Comparison of ENCODE assay signal across 10 mouse cellular contexts in genomic region chr15:10468761-10469160, GRCm38 (mm10). TPM values are rescaled to one million over a fixed set of nuclear protein-coding genes. Genes with fewer than 3 reads are reported as not detected.
DNase-seq lines count a peak whose midpoint lies in the region; ATAC-seq and TF ChIP-seq lines count a peak whose summit lies in the region.
"Had no signal": no experiment of that assay in that cellular context is flagged by ENCODE, and none has a peak within 500 bp of the region (broad histone marks: within the 10 kb centered on the region; RNA-seq: fewer than 3 reads in every experiment).

No protein-coding gene starts in this region.

- no peak for ATAC-seq in forebrain, embryonic 12.5 days (ENCODE audit: low FRiP score)
- no peak for ATAC-seq in forebrain, postnatal 0 days
- ATAC-seq in lung, embryonic 15.5 days (ENCODE audit: borderline replicate concordance, extremely low read depth, low FRiP score, low TSS enrichment), result no peak
- no peak for ATAC-seq in hindbrain, embryonic 16.5 days
- no peak for ATAC-seq in midbrain, embryonic 16.5 days

- H3K4me1 ChIP-seq in forebrain, embryonic 12.5 days, result peaks cover 19% of the 10 kb centered on the region
- H3K4me1 ChIP-seq in forebrain, postnatal 0 days (ENCODE audit: insufficient read depth), result 0 out of 2 replicates have a peak, but pooled peaks cover 4% of the 10 kb centered on the region
- H3K4me1 ChIP-seq in lung, embryonic 15.5 days, result peaks cover 18% of the 10 kb centered on the region
- peaks cover 13% of the 10 kb centered on the region for H3K4me1 ChIP-seq in hindbrain, embryonic 16.5 days (ENCODE audit: control insufficient read depth, insufficient read depth, low read depth, low read length)
- peaks cover 17% of the 10 kb centered on the region for H3K4me1 ChIP-seq in midbrain, embryonic 16.5 days (ENCODE audit: control insufficient read depth, insufficient read depth, low read length)

- H3K9me3 ChIP-seq in forebrain, embryonic 12.5 days, result no peaks in the 10 kb centered on the region
- no peaks in the 10 kb centered on the region for H3K9me3 ChIP-seq in forebrain, postnatal 0 days (ENCODE audit: low read length)
- H3K9me3 ChIP-seq in lung, embryonic 15.5 days, result no peaks in the 10 kb centered on the region
- H3K9me3 ChIP-seq in hindbrain, embryonic 16.5 days (ENCODE audit: control insufficient read depth, low read length), result no peaks in the 10 kb centered on the region
- H3K9me3 ChIP-seq in midbrain, embryonic 16.5 days (replicated peaks; ENCODE audit: control insufficient read depth, low read length, poor library complexity, severe bottlenecking), result no peaks in the 10 kb centered on the region

- H3K9ac ChIP-seq in forebrain, embryonic 12.5 days, result no peak overlapping the region
- no peak overlapping the region for H3K9ac ChIP-seq in forebrain, postnatal 0 days
- no peak overlapping the region for H3K9ac ChIP-seq in lung, embryonic 15.5 days
- no peak overlapping the region for H3K9ac ChIP-seq in hindbrain, embryonic 16.5 days (ENCODE audit: low read depth, low read length)
- no peak overlapping the region for H3K9ac ChIP-seq in midbrain, embryonic 16.5 days (ENCODE audit: low read depth, low read length)

- peak overlapping the region; percentile 82 for H3K4me2 ChIP-seq in forebrain, embryonic 12.5 days
- H3K4me2 ChIP-seq in forebrain, postnatal 0 days (ENCODE audit: low read depth), result no peak overlapping the region; the same call in 1 of the 2 replicates
- peak overlapping the region; percentile 89; the same call in 1 of the 2 replicates for H3K4me2 ChIP-seq in lung, embryonic 15.5 days
- peak overlapping the region; percentile 83 for H3K4me2 ChIP-seq in hindbrain, embryonic 16.5 days (ENCODE audit: low read length)
- peak overlapping the region; percentile 85 for H3K4me2 ChIP-seq in midbrain, embryonic 16.5 days (ENCODE audit: low read length)

- H3K36me3 ChIP-seq in forebrain, embryonic 12.5 days (replicated peaks), result no peaks in the 10 kb centered on the region
- H3K36me3 ChIP-seq in forebrain, postnatal 0 days (ENCODE audit: insufficient read depth), result no peaks in the 10 kb centered on the region
- no peaks in the 10 kb centered on the region for H3K36me3 ChIP-seq in lung, embryonic 15.5 days
- no peaks in the 10 kb centered on the region for H3K36me3 ChIP-seq in hindbrain, embryonic 16.5 days (ENCODE audit: control insufficient read depth, insufficient read depth, low read length)
- H3K36me3 ChIP-seq in midbrain, embryonic 16.5 days (ENCODE audit: control insufficient read depth, insufficient read depth, low read length), result no peaks in the 10 kb centered on the region

- WGBS in forebrain, embryonic 12.5 days, result 90% methylated on average over 3 of the region's 3 CpGs
- 81% methylated on average over 3 of the region's 3 CpGs for WGBS in forebrain, postnatal 0 days
- 76% methylated on average over 3 of the region's 3 CpGs for WGBS in lung, embryonic 15.5 days
- WGBS in hindbrain, embryonic 16.5 days, result 85% methylated on average over 3 of the region's 3 CpGs
- 84% methylated on average over 3 of the region's 3 CpGs for WGBS in midbrain, embryonic 16.5 days

- no peak overlapping the region for H3K27ac ChIP-seq in forebrain, embryonic 12.5 days
- H3K27ac ChIP-seq in forebrain, postnatal 0 days (ENCODE audit: low read depth, low read length), result no peak overlapping the region
- H3K27ac ChIP-seq in lung, embryonic 15.5 days, result no peak overlapping the region
- no peak overlapping the region for H3K27ac ChIP-seq in hindbrain, embryonic 16.5 days (ENCODE audit: low read depth, low read length)
- no peak overlapping the region for H3K27ac ChIP-seq in midbrain, embryonic 16.5 days (ENCODE audit: low read length)

- no peak overlapping the region for H3K4me3 ChIP-seq in forebrain, embryonic 12.5 days (replicated peaks)
- H3K4me3 ChIP-seq in forebrain, postnatal 0 days (ENCODE audit: low read depth, low read length), result no peak overlapping the region
- no peak overlapping the region for H3K4me3 ChIP-seq in lung, embryonic 15.5 days
- H3K4me3 ChIP-seq in hindbrain, embryonic 16.5 days (ENCODE audit: low read length), result no peak overlapping the region
- no peak overlapping the region for H3K4me3 ChIP-seq in midbrain, embryonic 16.5 days (ENCODE audit: low read depth, low read length)

- no peak for TF ChIP-seq CTCF in forebrain, postnatal 0 days (IDR thresholded peaks at IDR 0.05; ENCODE audit: low read depth)

- H3K27me3 ChIP-seq in forebrain, embryonic 12.5 days, result no peaks in the 10 kb centered on the region
- H3K27me3 ChIP-seq in forebrain, postnatal 0 days (ENCODE audit: insufficient read depth, low read length), result no peaks in the 10 kb centered on the region
- H3K27me3 ChIP-seq in lung, embryonic 15.5 days, result no peaks in the 10 kb centered on the region
- no peaks in the 10 kb centered on the region for H3K27me3 ChIP-seq in hindbrain, embryonic 16.5 days (replicated peaks; ENCODE audit: control insufficient read depth, insufficient read depth, low read length)
- H3K27me3 ChIP-seq in midbrain, embryonic 16.5 days (ENCODE audit: control insufficient read depth, insufficient read depth, low read depth, low read length), result no peaks in the 10 kb centered on the region

- no peak for DNase-seq in forebrain, postnatal 0 days
- no peak for DNase-seq in lung, postnatal 25 days (ENCODE audit: low spot score)
- DNase-seq in frontal cortex, postnatal 25 days (ENCODE audit: low spot score in 2 of 2), result no peak
- DNase-seq in right cerebral cortex, adult 18-20 months, result no peak
- DNase-seq: lung, postnatal 10 days; retina, postnatal 1 day had no signal

RNA-seq across cellular contexts. Expression of gene Dnajc21, which starts 1.6 kb away (rescaled TPM):
- polyA plus RNA-seq in forebrain, embryonic 12.5 days (2016; fragmentation: Nextera tagmentation; extraction: Ambion mirVana), result 15.7 and 16.2 TPM in 2 replicates
- total RNA-seq in forebrain, postnatal 0 days (2014; rRNA removed), result 10.5 and 13.8 TPM in 2 replicates
- 8.1 and 10.3 TPM in 2 replicates for polyA plus RNA-seq in forebrain, postnatal 0 days (2015; fragmentation: Nextera tagmentation; extraction: Ambion mirVana)
- 13.3 and 13.4 TPM in 2 replicates for polyA plus RNA-seq in lung, embryonic 15.5 days (2015; fragmentation: Nextera tagmentation; extraction: Ambion mirVana)
- polyA plus RNA-seq in hindbrain, embryonic 16.5 days (2015; fragmentation: Nextera tagmentation; extraction: Ambion mirVana), result 5.9 and 6.4 TPM in 2 replicates
- 8.3 and 8.5 TPM in 2 replicates for polyA plus RNA-seq in midbrain, embryonic 16.5 days (2015; fragmentation: Nextera tagmentation; extraction: Ambion mirVana)

RNA-seq across cellular contexts. Expression of gene Brix1, which starts 17.0 kb away (rescaled TPM):
- 128 TPM in 2 replicates for polyA plus RNA-seq in forebrain, embryonic 12.5 days (2016; fragmentation: Nextera tagmentation; extraction: Ambion mirVana)
- total RNA-seq in forebrain, postnatal 0 days (2014; rRNA removed), result 9.5 and 9.9 TPM in 2 replicates
- polyA plus RNA-seq in forebrain, postnatal 0 days (2015; fragmentation: Nextera tagmentation; extraction: Ambion mirVana), result 64.8 and 66.4 TPM in 2 replicates
- 97.1 and 103 TPM in 2 replicates for polyA plus RNA-seq in lung, embryonic 15.5 days (2015; fragmentation: Nextera tagmentation; extraction: Ambion mirVana)
- polyA plus RNA-seq in hindbrain, embryonic 16.5 days (2015; fragmentation: Nextera tagmentation; extraction: Ambion mirVana), result 40.2 and 45.6 TPM in 2 replicates
- 54.8 and 62.7 TPM in 2 replicates for polyA plus RNA-seq in midbrain, embryonic 16.5 days (2015; fragmentation: Nextera tagmentation; extraction: Ambion mirVana)

RNA-seq across cellular contexts. Expression of gene Rad1, which starts 17.1 kb away (rescaled TPM):
- polyA plus RNA-seq in forebrain, embryonic 12.5 days (2016; fragmentation: Nextera tagmentation; extraction: Ambion mirVana), result 40.4 and 42.9 TPM in 2 replicates
- total RNA-seq in forebrain, postnatal 0 days (2014; rRNA removed), result 22.0 and 23.3 TPM in 2 replicates
- polyA plus RNA-seq in forebrain, postnatal 0 days (2015; fragmentation: Nextera tagmentation; extraction: Ambion mirVana), result 15.6 and 18.7 TPM in 2 replicates
- 31.4 and 36.2 TPM in 2 replicates for polyA plus RNA-seq in lung, embryonic 15.5 days (2015; fragmentation: Nextera tagmentation; extraction: Ambion mirVana)
- polyA plus RNA-seq in hindbrain, embryonic 16.5 days (2015; fragmentation: Nextera tagmentation; extraction: Ambion mirVana), result 18.5 and 22.4 TPM in 2 replicates
- 20.1 and 24.2 TPM in 2 replicates for polyA plus RNA-seq in midbrain, embryonic 16.5 days (2015; fragmentation: Nextera tagmentation; extraction: Ambion mirVana)
